Mouse (Mus musculus) urinary bladder, adult 18-20 months (tissue): ENCODE data around the gene Bcat2.
"Not testable (repeated sequence)": the region's sequence is repeated elsewhere in the genome, so short reads cannot be mapped to it uniquely, and the experiment has no call there.

Experiments used
- DNase-seq, 2 experiments: peaks; one replicate each; pipeline ENCODE4 v3.0.0; 2022; ENCODE audit warnings: low spot score in 2 of 2, mixed read lengths in 2 of 2

Gene Bcat2

GRCm38 (mm10) chr7:45570103-45570741 lies at the start of gene Bcat2:
Gene Bcat2, plus strand, starts transcription at chr7:45570153.
- DNase-seq: peak; percentile 70 to 75

GRCm38 (mm10) chr7:45520605-45521004 lies 49.3 kb upstream of the Bcat2 start:
- no peak for DNase-seq

DNA sequence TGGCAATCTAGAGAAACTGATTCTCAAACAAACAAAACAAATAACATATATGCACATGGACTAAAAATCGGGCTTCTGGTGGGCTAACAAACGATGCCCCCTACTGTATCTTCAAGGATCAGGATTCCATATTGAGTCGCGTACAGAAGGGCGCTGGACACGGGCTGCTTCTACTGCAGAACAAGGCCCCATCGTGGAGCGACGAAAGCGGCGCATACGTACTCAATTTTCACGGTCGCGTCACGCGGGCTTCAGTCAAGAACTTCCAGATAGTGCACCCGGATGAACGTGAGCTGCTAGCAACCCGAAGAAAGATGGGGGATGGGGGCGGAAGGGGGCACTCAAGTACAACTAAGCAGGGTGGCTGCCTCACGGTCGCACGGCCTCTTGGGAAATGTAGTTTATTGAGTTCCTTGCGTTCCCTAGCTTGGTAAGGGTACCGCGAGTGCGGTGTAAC lies 48.2 kb upstream of the Bcat2 start:
- DNase-seq: peak; percentile 79 to 81

GRCm38 (mm10) chr7:45522194-45522752 lies 47.7 kb upstream of the Bcat2 start:
- no peak for DNase-seq

GRCm38 (mm10) chr7:45522957-45523676 lies 46.8 kb upstream of the Bcat2 start:
- no peak for DNase-seq

GRCm38 (mm10) chr7:45523678-45524170 lies 46.2 kb upstream of the Bcat2 start:
- no peak for DNase-seq

GRCm38 (mm10) chr7:45524841-45525621 lies 44.9 kb upstream of the Bcat2 start:
- DNase-seq: no peak

DNA sequence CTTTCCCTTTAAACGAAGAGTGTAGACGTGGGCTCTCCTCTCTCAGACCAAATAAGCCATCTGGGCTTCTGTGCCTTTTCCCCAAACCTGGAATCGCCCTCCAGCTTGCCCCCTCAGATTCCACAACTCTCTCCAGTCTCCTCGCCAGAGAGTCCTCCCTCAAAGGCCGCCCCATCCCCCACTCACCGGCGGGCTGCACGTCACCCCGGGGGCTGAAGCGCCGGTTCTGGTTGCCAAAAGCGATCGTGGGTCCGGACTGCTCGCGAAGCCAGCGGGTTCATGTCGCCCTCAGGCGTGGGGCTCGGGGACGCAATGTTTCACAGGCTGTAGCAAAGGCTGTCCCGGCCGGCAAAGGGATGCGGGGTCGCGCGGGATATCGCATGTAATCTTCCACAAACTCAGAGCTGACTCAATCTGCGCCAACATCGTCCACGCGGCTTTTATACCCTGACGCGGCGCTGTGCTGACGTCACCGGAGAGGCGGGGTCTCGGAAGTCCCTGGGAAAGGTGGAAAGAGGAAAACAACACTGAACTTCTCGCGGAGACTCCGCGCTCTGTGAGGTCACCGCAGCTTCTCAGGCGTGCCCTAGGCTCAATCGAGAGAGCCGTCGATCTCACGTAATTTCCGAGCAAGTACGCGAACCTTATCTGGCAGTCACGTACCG lies 44.0 kb upstream of the Bcat2 start, which contains the start of the genes Ppp1r15a and Plekha4:
Gene Ppp1r15a (minus strand): TSS at position 460 of the 665 bp plus-strand sequence.
Gene Plekha4 (plus strand): TSS at position 522 of the 665 bp plus-strand sequence.
- DNase-seq: peak; percentile 96 to 99

- DNase-seq: no peak
Measured at GRCm38 (mm10) chr7:45526474-45527120, 43.4 kb upstream of the Bcat2 start.

GRCm38 (mm10) chr7:45527169-45527568 lies 42.8 kb upstream of the Bcat2 start:
- not testable (repeated sequence) for DNase-seq

- DNase-seq: no peak
Measured at GRCm38 (mm10) chr7:45529461-45529860, 40.5 kb upstream of the Bcat2 start.

DNA sequence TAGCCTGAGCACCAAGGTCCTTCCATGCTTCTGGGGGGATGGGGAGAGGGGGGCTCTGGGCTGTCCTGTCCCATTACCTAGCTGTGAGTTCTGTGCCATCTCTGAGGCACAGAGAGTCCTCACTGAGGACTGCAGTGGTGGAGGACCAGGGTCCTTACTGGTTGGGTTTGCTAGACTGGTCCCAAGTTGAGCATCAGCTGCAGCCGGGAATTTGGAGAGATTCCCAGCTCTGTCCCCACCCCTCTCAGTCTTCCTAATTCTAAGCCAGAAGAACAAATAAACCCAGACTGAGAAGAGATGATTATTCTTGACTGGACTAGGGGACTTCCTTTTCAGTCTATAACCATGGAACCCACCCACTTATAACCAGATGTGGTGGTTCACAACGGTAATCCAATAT lies 39.3 kb upstream of the Bcat2 start:
- no peak for DNase-seq

- DNase-seq: no peak
Measured at GRCm38 (mm10) chr7:45535676-45536075, 34.3 kb upstream of the Bcat2 start.

DNA sequence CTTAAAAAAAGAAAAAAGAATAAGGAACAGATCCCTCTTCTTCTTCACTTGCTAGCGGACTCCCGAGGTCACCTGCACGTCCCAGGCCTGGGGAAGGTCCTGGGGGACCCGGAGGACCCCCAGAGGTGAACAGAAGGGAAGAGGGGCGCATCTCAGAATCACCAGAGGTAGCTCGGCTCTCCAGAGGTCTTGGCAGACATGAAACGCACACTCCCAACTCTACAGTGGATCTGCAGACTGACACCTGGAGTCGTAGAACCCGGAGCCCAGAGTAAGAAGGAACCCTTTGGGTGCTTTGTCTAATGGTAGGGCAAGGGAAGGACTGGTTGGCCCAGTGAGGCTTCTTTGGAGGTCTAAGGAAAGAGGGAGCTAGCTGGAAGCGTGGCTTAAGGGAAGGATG lies 32.4 kb upstream of the Bcat2 start:
- no peak for DNase-seq

DNA sequence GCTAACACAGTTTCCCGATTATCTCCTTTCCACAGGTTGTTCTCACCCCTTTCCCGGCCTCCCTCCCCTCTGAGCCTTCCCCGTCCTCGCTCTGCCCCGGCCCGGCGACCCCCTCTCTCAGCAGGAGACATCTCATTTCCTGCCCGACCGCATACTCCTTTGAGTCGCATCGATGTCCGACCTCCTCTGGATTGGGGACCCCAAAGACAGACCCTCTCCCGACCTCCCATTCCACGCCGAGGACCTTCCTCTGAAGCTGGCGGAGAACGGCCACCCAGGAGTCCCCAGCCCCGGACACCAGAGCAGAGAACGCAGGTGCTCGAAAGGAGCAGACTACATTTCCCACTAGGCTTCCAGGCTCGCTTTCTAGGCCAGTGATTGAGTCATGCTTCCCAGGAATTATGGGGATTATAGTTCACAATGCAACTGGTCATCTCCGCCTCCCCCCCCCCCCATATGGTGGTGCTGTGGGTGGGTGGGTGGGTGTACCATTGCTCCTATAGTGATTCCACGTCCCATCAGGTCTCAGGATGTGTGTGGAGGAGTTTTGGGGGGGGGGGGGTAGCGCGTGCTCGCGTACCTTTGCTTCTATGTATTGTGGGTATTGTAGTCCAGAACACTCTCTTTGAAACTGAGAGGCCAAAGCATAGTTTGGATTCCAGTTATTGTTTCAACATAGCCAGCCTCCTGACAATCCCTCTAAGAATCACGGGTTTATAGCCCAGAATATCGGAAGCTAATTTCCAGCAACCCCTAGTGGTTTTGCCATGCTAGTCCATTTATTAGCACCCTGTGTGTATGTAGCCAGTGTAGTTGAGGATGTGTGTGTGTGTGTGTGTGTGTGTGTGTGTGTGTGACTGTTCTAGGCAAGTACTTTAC lies 31.6 kb upstream of the Bcat2 start:
- DNase-seq: peak in 1 of 2 experiments; percentile 49

- no peak for DNase-seq
Measured at GRCm38 (mm10) chr7:45539095-45539494, 30.9 kb upstream of the Bcat2 start.

GRCm38 (mm10) chr7:45540213-45540612 lies 29.7 kb upstream of the Bcat2 start:
- no peak for DNase-seq

GRCm38 (mm10) chr7:45544525-45544924 lies 25.4 kb upstream of the Bcat2 start:
- no peak for DNase-seq

DNA sequence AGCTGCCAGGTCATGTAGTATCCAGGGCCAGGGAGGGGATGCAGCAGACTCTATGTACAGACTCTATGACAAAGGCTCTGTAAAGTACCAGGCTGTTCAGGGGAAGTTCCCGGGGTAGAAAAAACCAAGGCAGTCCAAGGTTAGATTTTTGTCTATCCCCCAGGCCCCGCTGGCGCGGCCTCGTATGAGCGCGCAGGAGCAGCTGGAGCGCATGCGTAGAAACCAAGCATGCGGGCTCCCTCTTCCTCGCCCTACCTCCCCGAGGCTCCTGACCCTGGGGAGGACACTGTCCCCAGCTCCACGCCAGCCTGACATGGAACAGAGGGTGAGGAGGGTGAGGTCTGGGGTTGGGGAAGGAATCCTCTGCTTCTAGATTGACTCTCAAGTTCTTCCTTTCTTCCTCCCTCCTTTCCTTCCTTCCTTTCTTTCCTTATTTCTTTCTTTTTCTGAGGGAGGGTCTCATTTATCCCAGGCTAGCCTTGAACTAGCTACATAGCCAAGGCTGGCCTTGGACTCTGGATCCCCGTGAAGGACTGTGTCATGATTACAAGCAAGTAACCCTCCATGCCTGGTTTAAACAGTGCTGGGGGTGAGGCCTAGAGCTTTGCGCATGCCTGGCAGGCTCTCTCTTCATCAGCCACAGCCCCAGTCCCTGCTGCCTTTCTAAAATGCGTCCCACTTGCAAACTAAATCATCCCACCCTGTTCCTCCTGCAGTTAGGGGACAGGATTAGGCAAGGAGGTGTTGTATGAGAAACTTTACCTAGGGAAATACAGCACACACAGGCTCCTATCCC lies 20.1 kb upstream of the Bcat2 start:
- no peak for DNase-seq
